Mouse (Mus musculus) bone marrow, adult 2 months (tissue): ENCODE results near the gene Bace2.

Experiments used
- CTCF ChIP-seq: fragments of 200-500 bp; IDR thresholded peaks from 2 replicates; pipeline ENCODE4 v1.5.1; 2011; ENCODE audit warnings: low read length, control low read depth; ENCODE audit not compliant: control insufficient read depth, insufficient read depth
- POLR2A ChIP-seq: fragments of 200-500 bp; IDR thresholded peaks from 2 replicates; pipeline ENCODE4 v1.6.1; 2011; ENCODE audit warnings: low read depth, mild to moderate bottlenecking, control low read depth, low read length, borderline replicate concordance; ENCODE audit not compliant: control insufficient read depth

GRCm38 (mm10) chr16:97354632-97355031 lies 1.9 kb upstream of the Bace2 start:
- no peak for TF ChIP-seq CTCF
- TF ChIP-seq POLR2A: no peak
